Mouse (Mus musculus): ENCODE results near the gene Pgs1. TPM values are rescaled to one million over a fixed set of nuclear protein-coding genes. Genes with fewer than 3 reads are reported as not detected.

The Pgs1 gene
- polyA plus RNA-seq, 1 experiment from 2014 or later = 45.9 TPM

DNA sequence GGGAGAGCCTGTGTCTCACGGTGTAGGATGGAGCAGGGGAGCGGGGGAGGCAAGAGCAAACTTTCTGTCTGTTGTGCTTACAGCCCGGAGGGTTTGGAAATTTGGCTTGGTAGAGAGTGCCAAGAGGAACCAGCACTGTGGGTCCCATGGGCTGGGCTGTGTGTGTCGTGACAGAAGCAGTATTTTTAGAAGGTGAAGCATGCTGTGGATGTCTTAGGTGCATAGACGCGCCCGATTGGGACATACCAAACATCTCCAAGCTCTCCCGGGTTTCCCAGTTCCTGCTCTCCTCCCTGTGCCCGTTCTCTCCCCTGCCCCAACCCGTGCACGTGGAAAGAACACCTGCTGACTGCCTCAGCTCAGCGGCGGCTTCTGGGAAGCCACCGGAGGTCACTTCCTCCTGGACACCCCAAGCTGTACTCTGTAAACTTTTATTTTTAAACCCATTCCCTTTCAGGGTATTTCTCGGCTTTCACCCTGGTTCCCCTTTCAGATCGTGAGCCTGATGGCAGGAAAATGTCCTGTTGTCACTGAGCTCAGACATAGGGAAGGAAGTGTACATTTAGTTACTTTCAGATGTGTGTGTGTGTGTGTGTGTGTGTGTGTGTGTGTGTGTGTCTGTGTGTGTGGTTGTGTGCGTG, 26.2 kb upstream of the Pgs1 start:
- Histone ChIP-seq H3K9me3 (ENCODE audit: control insufficient read depth, low read length) (no peaks in the 10 kb centered on the region), H3K4me3 (ENCODE audit: low read depth, low read length) (no peak overlapping the region), H3K4me2 (ENCODE audit: low read depth) (no peak overlapping the region), H3K27me3 (ENCODE audit: control insufficient read depth, insufficient read depth, low read length) (0 out of 2 replicates have a peak, but pooled peaks cover 2% of the 10 kb centered on the region), H3K36me3 (ENCODE audit: control insufficient read depth, insufficient read depth, low read length) (no peaks in the 10 kb centered on the region), H3K27ac (ENCODE audit: low read depth, low read length) (no peak overlapping the region), H3K4me1 (ENCODE audit: control insufficient read depth, insufficient read depth, low read length) (peaks cover 27% of the 10 kb centered on the region), H3K9ac (ENCODE audit: low read length) (no peak overlapping the region)
- ATAC-seq (ENCODE audit: insufficient read depth, low FRiP score, low TSS enrichment) = no peak
- DNase-seq (ENCODE audit: low spot score) = no peak
- WGBS = 61% methylated on average over 17 of the region's 17 CpGs

DNA sequence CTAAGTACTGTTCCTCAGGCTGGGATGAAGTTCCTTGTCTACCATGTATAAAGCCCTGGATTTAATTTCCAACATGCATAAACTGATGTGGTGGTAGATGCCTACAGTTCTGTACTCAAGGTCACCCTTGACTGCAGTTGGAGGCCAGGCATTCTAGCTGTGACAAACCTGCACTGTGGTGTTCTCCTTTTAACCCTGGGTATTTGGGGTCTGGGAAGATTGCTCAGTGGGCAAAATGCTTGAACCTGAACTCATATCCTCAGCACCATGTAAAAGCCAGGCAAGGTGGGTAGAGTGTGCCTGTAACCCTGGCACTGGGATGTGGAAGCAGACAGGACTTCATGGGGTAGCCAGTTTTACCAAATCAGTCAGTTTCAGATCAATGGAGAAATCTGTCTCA, 25.5 kb upstream of the Pgs1 start:
- no peak overlapping the region for H3K4me3 ChIP-seq (ENCODE audit: low read depth, low read length)
- peaks cover 33% of the 10 kb centered on the region for H3K4me1 ChIP-seq (ENCODE audit: control insufficient read depth, insufficient read depth, low read length)
- no peaks in the 10 kb centered on the region for H3K36me3 ChIP-seq (ENCODE audit: control insufficient read depth, insufficient read depth, low read length)
- no peak for DNase-seq (ENCODE audit: low spot score)
- H3K27ac ChIP-seq (ENCODE audit: low read depth, low read length) = no peak overlapping the region
- no peaks in the 10 kb centered on the region for H3K9me3 ChIP-seq (ENCODE audit: control insufficient read depth, low read length)
- no peak overlapping the region for H3K4me2 ChIP-seq (ENCODE audit: low read depth)
- H3K27me3 ChIP-seq (ENCODE audit: control insufficient read depth, insufficient read depth, low read length) = 0 out of 2 replicates have a peak, but pooled peaks cover 5% of the 10 kb centered on the region
- no peak overlapping the region for H3K9ac ChIP-seq (ENCODE audit: low read length)
- ATAC-seq (ENCODE audit: insufficient read depth, low FRiP score, low TSS enrichment) = no peak

DNA sequence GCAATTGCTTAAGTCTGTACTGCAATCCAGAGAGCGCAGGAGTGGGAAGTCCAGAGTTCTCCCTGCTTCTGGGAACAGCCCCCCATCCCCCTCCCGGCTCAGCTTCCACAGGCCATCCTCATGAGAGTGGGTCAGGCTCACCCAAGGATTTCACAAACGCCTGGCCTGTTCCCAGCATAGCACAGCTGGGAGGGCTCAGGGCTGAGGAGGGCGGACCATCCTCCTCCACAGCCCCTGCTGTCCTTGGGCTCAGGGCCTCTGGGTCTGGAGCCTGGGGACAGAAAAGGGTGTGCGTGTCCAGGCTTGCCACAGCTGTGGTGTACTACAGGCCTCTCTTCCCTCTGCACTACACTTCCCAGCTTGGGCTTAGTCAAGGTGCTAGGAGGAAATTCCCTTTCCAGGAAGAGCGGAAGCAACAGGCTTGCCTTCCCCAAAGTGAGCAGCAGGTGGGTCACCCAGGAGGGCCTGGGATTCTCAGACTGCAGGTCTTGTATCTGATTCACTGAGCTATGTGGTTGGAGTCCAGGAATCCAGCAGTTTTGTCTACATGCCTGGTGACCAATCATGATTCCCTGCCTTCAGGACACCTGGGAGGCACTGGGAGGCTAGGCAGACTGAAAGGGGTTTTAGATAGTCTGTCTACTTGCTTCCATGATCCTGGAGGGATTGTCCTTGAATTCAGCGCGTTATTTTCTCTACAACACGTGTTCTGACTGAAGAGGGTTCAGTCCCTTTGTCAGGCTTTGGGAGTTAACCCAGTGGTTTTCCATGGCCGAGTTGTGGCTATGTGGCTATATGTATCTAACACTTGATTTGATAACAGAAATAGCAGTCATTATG, 23.6 kb upstream of the Pgs1 start:
- ATAC-seq (ENCODE audit: insufficient read depth, low FRiP score, low TSS enrichment) (no peak), DNase-seq (ENCODE audit: low spot score) (no peak)
- no peak overlapping the region; the same call in 1 of the 2 replicates for H3K4me2 ChIP-seq (ENCODE audit: low read depth)
- 40% methylated on average over 10 of the region's 10 CpGs for whole genome bisulfite sequencing
- H3K36me3 ChIP-seq (ENCODE audit: control insufficient read depth, insufficient read depth, low read length) = no peaks in the 10 kb centered on the region
- H3K4me1 ChIP-seq (ENCODE audit: control insufficient read depth, insufficient read depth, low read length) = peaks cover 48% of the 10 kb centered on the region
- peaks cover 19% of the 10 kb centered on the region for H3K27me3 ChIP-seq (ENCODE audit: control insufficient read depth, insufficient read depth, low read length)
- no peak overlapping the region for H3K4me3 ChIP-seq (ENCODE audit: low read depth, low read length)
- peak overlapping the region; percentile 9; the same call in 1 of the 2 replicates for H3K27ac ChIP-seq (ENCODE audit: low read depth, low read length)
- H3K9ac ChIP-seq (ENCODE audit: low read length) = peak overlapping the region; percentile 24; the same call in 1 of the 2 replicates
- no peaks in the 10 kb centered on the region for H3K9me3 ChIP-seq (ENCODE audit: control insufficient read depth, low read length)

DNA sequence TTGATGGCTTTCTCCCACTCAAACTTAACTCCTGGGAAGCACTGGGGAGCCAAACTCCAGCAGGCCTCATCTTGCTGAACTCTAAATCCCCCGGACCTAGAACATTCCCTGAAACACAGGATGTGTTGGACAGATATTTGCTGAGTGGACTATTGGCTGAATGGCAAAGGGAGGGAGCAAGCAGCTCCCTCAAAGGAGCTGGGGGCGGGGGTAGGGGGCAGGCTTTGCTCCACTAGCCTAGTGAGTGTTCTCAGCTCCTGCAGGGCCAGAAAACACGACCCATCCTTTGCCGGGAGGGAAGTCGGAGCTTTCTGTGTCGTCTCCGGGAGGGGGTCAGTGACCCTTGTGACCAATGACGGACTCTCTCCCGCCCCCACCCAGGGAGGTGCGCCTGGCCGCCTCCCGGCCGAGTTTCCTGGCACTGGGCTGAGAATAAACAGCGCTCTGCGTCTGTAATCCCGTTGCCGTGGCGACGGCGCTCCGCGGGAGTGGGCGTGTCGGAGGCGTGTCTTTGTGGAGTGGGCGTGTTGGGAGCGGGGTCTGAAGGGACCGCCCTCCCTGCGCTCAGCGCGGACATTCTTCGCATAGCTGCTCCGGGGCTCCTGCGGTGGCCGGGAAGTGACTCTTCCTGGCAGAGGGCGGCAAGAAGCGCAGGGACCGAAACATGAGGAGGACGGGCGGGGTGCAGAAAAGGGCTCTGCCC, 22.9 kb upstream of the Pgs1 start:
- DNase-seq (ENCODE audit: low spot score) = peak; percentile 97
- WGBS = under 1% methylated on average over 40 of the region's 40 CpGs
- Histone ChIP-seq H3K9ac (ENCODE audit: low read length) (peak overlapping the region; percentile 31), H3K9me3 (ENCODE audit: control insufficient read depth, low read length) (no peaks in the 10 kb centered on the region), H3K4me1 (ENCODE audit: control insufficient read depth, insufficient read depth, low read length) (peaks cover 56% of the 10 kb centered on the region), H3K4me3 (ENCODE audit: low read depth, low read length) (peak overlapping the region; percentile 29), H3K4me2 (ENCODE audit: low read depth) (peak overlapping the region; percentile 54), H3K36me3 (ENCODE audit: control insufficient read depth, insufficient read depth, low read length) (no peaks in the 10 kb centered on the region), H3K27ac (ENCODE audit: low read depth, low read length) (peak overlapping the region; percentile 9; the same call in 1 of the 2 replicates), H3K27me3 (ENCODE audit: control insufficient read depth, insufficient read depth, low read length) (peaks cover 25% of the 10 kb centered on the region)
- ATAC-seq (ENCODE audit: insufficient read depth, low FRiP score, low TSS enrichment) = peak; percentile 86

DNA sequence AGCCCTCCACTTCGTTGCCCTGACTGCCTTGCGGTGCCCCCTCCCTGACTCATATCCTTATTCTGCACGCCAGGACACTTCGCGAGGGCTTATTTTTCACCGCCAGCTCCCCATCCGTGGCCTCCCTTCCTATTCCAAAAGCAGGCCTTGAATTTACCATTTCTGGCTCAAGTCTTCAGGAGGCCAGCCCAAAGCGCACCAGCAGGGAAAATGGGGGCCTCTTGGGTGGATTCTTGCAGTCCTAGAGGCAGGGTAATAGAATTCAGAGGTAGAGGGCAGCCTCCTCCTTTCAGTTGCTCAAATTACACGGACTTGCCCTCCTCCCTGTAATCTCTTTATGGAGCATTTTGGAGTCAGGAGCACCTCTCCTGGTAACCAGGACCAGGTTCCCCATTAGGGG, 22.2 kb upstream of the Pgs1 start:
- peaks cover 25% of the 10 kb centered on the region for H3K27me3 ChIP-seq (ENCODE audit: control insufficient read depth, insufficient read depth, low read length)
- H3K4me2 ChIP-seq (ENCODE audit: low read depth) = peak overlapping the region; percentile 54
- peak; percentile 34 for DNase-seq (ENCODE audit: low spot score)
- peak overlapping the region; percentile 9; the same call in 1 of the 2 replicates for H3K27ac ChIP-seq (ENCODE audit: low read depth, low read length)
- peak overlapping the region; percentile 29 for H3K4me3 ChIP-seq (ENCODE audit: low read depth, low read length)
- H3K9ac ChIP-seq (ENCODE audit: low read length) = peak overlapping the region; percentile 31
- H3K36me3 ChIP-seq (ENCODE audit: control insufficient read depth, insufficient read depth, low read length) = no peaks in the 10 kb centered on the region
- ATAC-seq (ENCODE audit: insufficient read depth, low FRiP score, low TSS enrichment) = no peak
- H3K4me1 ChIP-seq (ENCODE audit: control insufficient read depth, insufficient read depth, low read length) = peaks cover 58% of the 10 kb centered on the region
- under 1% methylated on average over 9 of the region's 9 CpGs for WGBS
- H3K9me3 ChIP-seq (ENCODE audit: control insufficient read depth, low read length) = no peaks in the 10 kb centered on the region

- Histone ChIP-seq H3K4me2 (ENCODE audit: low read depth) (peak overlapping the region; percentile 54), H3K27ac (ENCODE audit: low read depth, low read length) (peak overlapping the region; percentile 9; the same call in 1 of the 2 replicates), H3K4me1 (ENCODE audit: control insufficient read depth, insufficient read depth, low read length) (peaks cover 58% of the 10 kb centered on the region), H3K36me3 (ENCODE audit: control insufficient read depth, insufficient read depth, low read length) (no peaks in the 10 kb centered on the region), H3K4me3 (ENCODE audit: low read depth, low read length) (no peak overlapping the region), H3K9me3 (ENCODE audit: control insufficient read depth, low read length) (no peaks in the 10 kb centered on the region), H3K9ac (ENCODE audit: low read length) (no peak overlapping the region; the same call in 1 of the 2 replicates), H3K27me3 (ENCODE audit: control insufficient read depth, insufficient read depth, low read length) (peaks cover 25% of the 10 kb centered on the region)
- WGBS = 23% methylated on average over 1 of the region's 1 CpGs
- ATAC-seq (ENCODE audit: insufficient read depth, low FRiP score, low TSS enrichment) (no peak), DNase-seq (ENCODE audit: low spot score) (no peak)
Measured at GRCm38 (mm10) chr11:117964294-117964693, 21.8 kb upstream of the Pgs1 start.

DNA sequence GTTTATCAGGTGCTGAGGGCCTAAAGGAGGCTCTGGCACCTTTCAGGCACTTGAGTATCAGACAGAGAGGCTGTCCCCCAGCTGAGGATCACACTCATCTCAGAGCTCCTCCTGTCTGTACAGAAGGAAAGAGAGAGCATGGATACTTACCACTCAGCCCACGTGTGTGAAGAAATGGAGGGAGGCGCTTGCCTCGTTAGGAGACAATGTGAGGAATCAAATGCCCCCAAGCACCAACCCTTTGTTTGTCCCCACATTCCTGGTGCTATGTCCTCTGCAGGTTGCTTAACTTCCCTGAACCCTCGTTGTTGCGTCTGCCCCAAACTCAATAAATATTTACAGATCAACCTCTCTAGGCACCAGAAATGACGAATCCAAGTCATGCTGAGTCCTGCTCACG, 21.0 kb upstream of the Pgs1 start:
- no peaks in the 10 kb centered on the region for H3K9me3 ChIP-seq (ENCODE audit: control insufficient read depth, low read length)
- H3K9ac ChIP-seq (ENCODE audit: low read length) = no peak overlapping the region
- no peak overlapping the region for H3K27ac ChIP-seq (ENCODE audit: low read depth, low read length)
- no peak for ATAC-seq (ENCODE audit: insufficient read depth, low FRiP score, low TSS enrichment)
- peaks cover 60% of the 10 kb centered on the region for H3K4me1 ChIP-seq (ENCODE audit: control insufficient read depth, insufficient read depth, low read length)
- H3K4me2 ChIP-seq (ENCODE audit: low read depth) = no peak overlapping the region
- WGBS = 22% methylated on average over 7 of the region's 7 CpGs
- no peak for DNase-seq (ENCODE audit: low spot score)
- no peaks in the 10 kb centered on the region for H3K36me3 ChIP-seq (ENCODE audit: control insufficient read depth, insufficient read depth, low read length)
- peaks cover 25% of the 10 kb centered on the region for H3K27me3 ChIP-seq (ENCODE audit: control insufficient read depth, insufficient read depth, low read length)
- no peak overlapping the region for H3K4me3 ChIP-seq (ENCODE audit: low read depth, low read length)

- Histone ChIP-seq H3K9me3 (ENCODE audit: control insufficient read depth, low read length) (no peaks in the 10 kb centered on the region), H3K36me3 (ENCODE audit: control insufficient read depth, insufficient read depth, low read length) (no peaks in the 10 kb centered on the region), H3K9ac (ENCODE audit: low read length) (peak overlapping the region; percentile 14; the same call in 1 of the 2 replicates), H3K27ac (ENCODE audit: low read depth, low read length) (no peak overlapping the region), H3K4me1 (ENCODE audit: control insufficient read depth, insufficient read depth, low read length) (peaks cover 61% of the 10 kb centered on the region), H3K4me2 (ENCODE audit: low read depth) (peak overlapping the region; percentile 14; the same call in 1 of the 2 replicates), H3K4me3 (ENCODE audit: low read depth, low read length) (no peak overlapping the region), H3K27me3 (ENCODE audit: control insufficient read depth, insufficient read depth, low read length) (peaks cover 25% of the 10 kb centered on the region)
- ATAC-seq (ENCODE audit: insufficient read depth, low FRiP score, low TSS enrichment) = no peak
- WGBS = 14% methylated on average over 9 of the region's 9 CpGs
- no peak for DNase-seq (ENCODE audit: low spot score)
Measured at GRCm38 (mm10) chr11:117965561-117965981, 20.5 kb upstream of the Pgs1 start.
